Mouse (Mus musculus) embryonic facial prominence, embryonic 10.5 days (tissue): ENCODE measurements around the gene Sim1. TPM values are rescaled to one million over a fixed set of nuclear protein-coding genes. Genes with fewer than 3 reads are reported as not detected.
A peak's percentile ranks its signal among the peaks of the same experiment; 100 is the strongest.

ENCODE experiments used
- DNase-seq: peaks from one replicate; pipeline ENCODE4 v3.0.0-alpha.2; 2017; ENCODE audit warnings: low spot score
- H3K27ac ChIP-seq: fragments of 300-500 bp; sonication (generic); replicated peaks from 2 replicates; pipeline ENCODE4 v1.5.1; 2016; ENCODE audit warnings: mild to moderate bottlenecking
- H3K27me3 ChIP-seq: fragments of 300-500 bp; sonication (generic); replicated peaks from 2 replicates; pipeline ENCODE4 v1.6.1; 2016; ENCODE audit warnings: low read depth, mild to moderate bottlenecking; ENCODE audit not compliant: poor library complexity, severe bottlenecking
- H3K36me3 ChIP-seq: fragments of 300-500 bp; sonication (generic); replicated peaks from 2 replicates; pipeline ENCODE4 v1.6.1; 2016; ENCODE audit warnings: mild to moderate bottlenecking, moderate library complexity
- H3K4me1 ChIP-seq: fragments of 300-500 bp; sonication (generic); 2 replicates; pipeline ENCODE4 v1.6.1; 2016
- H3K4me3 ChIP-seq: fragments of 300-500 bp; sonication (generic); 2 replicates; pipeline ENCODE4 v1.5.1; 2016; ENCODE audit warnings: mild to moderate bottlenecking, moderate library complexity
- H3K9me3 ChIP-seq: fragments of 300-500 bp; sonication (generic); 2 replicates; pipeline ENCODE4 v1.6.1; 2016; ENCODE audit warnings: mild to moderate bottlenecking
- WGBS: fragments of 180-500 bp; shearing (Covaris S2); methylation state at CpG from one replicate; pipeline ENCODE4 v1.1.7; 2016; 5-methylcytosine and 5-hydroxymethylcytosine counted together
- polyA plus RNA-seq: library from polyadenylated mRNA; unstranded; fragments of >200 nt; fragmentation: Nextera tagmentation; extraction: Ambion mirVana; gene quantifications from 2 replicates; pipeline ENCODE4 v1.2.1, GENCODE M21; 2016

The Sim1 gene
- polyA plus RNA-seq, 1 experiment from 2014 or later, result 0.81 TPM

- peak; percentile 46 for DNase-seq
- H3K36me3 ChIP-seq, result no peaks in the 10 kb centered on the region
- no peaks in the 10 kb centered on the region for H3K9me3 ChIP-seq
- WGBS, result 4% methylated on average over 21 of the region's 21 CpGs
- no peak overlapping the region for H3K4me3 ChIP-seq
- H3K27me3 ChIP-seq, result peaks cover 100% of the 10 kb centered on the region
- peaks cover 31% of the 10 kb centered on the region for H3K4me1 ChIP-seq
- H3K27ac ChIP-seq, result no peak overlapping the region
Measured at GRCm38 (mm10) chr10:50895881-50896766, 1.6 kb downstream of the Sim1 start.

- Histone ChIP-seq H3K36me3 (no peaks in the 10 kb centered on the region), H3K4me1 (peaks cover 33% of the 10 kb centered on the region), H3K27me3 (peaks cover 100% of the 10 kb centered on the region), H3K4me3 (no peak overlapping the region), H3K9me3 (no peaks in the 10 kb centered on the region), H3K27ac (no peak overlapping the region)
- WGBS, result 4% methylated on average over 3 of the region's 3 CpGs
- DNase-seq, result no peak
Measured at GRCm38 (mm10) chr10:50896767-50897390, 2.3 kb downstream of the Sim1 start.

- no peak overlapping the region for H3K4me3 ChIP-seq
Measured at GRCm38 (mm10) chr10:50897530-50898471, 3.2 kb downstream of the Sim1 start.

GRCm38 (mm10) chr10:50898621-50899020 is 4.1 kb downstream of the Sim1 start:
- WGBS, result 11% methylated on average over 2 of the region's 2 CpGs
- DNase-seq, result no peak
- Histone ChIP-seq H3K27me3 (peaks cover 100% of the 10 kb centered on the region), H3K4me1 (peaks cover 25% of the 10 kb centered on the region), H3K36me3 (no peaks in the 10 kb centered on the region), H3K27ac (no peak overlapping the region), H3K4me3 (no peak overlapping the region), H3K9me3 (no peaks in the 10 kb centered on the region)

More at GRCm38 (mm10) chr10:50897530-50898471, 3.2 kb downstream of the Sim1 start:
- DNase-seq, result peak; percentile 47
- no peaks in the 10 kb centered on the region for H3K36me3 ChIP-seq
- no peaks in the 10 kb centered on the region for H3K9me3 ChIP-seq
- whole genome bisulfite sequencing, result 1% methylated on average over 32 of the region's 32 CpGs
- H3K4me1 ChIP-seq, result peaks cover 24% of the 10 kb centered on the region
- H3K27me3 ChIP-seq, result peaks cover 100% of the 10 kb centered on the region
- H3K27ac ChIP-seq, result no peak overlapping the region

GRCm38 (mm10) chr10:50899846-50900745 is 5.5 kb downstream of the Sim1 start:
- H3K9me3 ChIP-seq, result no peaks in the 10 kb centered on the region
- peak overlapping the region; percentile 36; the same call in 1 of the 2 replicates for H3K4me3 ChIP-seq
- H3K4me1 ChIP-seq, result peaks cover 20% of the 10 kb centered on the region; the same call in 1 of the 2 replicates
- H3K27ac ChIP-seq, result no peak overlapping the region
- H3K27me3 ChIP-seq, result peaks cover 100% of the 10 kb centered on the region
- DNase-seq, result no peak
- WGBS, result 1% methylated on average over 21 of the region's 21 CpGs
- H3K36me3 ChIP-seq, result no peaks in the 10 kb centered on the region

GRCm38 (mm10) chr10:50900746-50901600 is 6.4 kb downstream of the Sim1 start:
- peaks cover 19% of the 10 kb centered on the region; the same call in 1 of the 2 replicates for H3K4me1 ChIP-seq
- peak; percentile 64 for DNase-seq
- H3K27ac ChIP-seq, result no peak overlapping the region
- WGBS, result under 1% methylated on average over 42 of the region's 42 CpGs
- no peaks in the 10 kb centered on the region for H3K9me3 ChIP-seq
- H3K36me3 ChIP-seq, result no peaks in the 10 kb centered on the region
- H3K4me3 ChIP-seq, result peak overlapping the region; percentile 36
- peaks cover 100% of the 10 kb centered on the region for H3K27me3 ChIP-seq

GRCm38 (mm10) chr10:50901601-50902475 is 7.3 kb downstream of the Sim1 start:
- Histone ChIP-seq H3K4me1 (peaks cover 19% of the 10 kb centered on the region; the same call in 1 of the 2 replicates), H3K4me3 (no peak overlapping the region; the same call in 1 of the 2 replicates), H3K36me3 (no peaks in the 10 kb centered on the region), H3K27ac (no peak overlapping the region), H3K9me3 (no peaks in the 10 kb centered on the region), H3K27me3 (peaks cover 100% of the 10 kb centered on the region)
- WGBS, result 1% methylated on average over 19 of the region's 19 CpGs
- no peak for DNase-seq

GRCm38 (mm10) chr10:50902741-50903715 is 8.5 kb downstream of the Sim1 start:
- H3K36me3 ChIP-seq, result no peaks in the 10 kb centered on the region
- peak; percentile 70 for DNase-seq
- H3K4me3 ChIP-seq, result peak overlapping the region; percentile 28; the same call in 1 of the 2 replicates
- no peak overlapping the region for H3K27ac ChIP-seq
- H3K4me1 ChIP-seq, result peaks cover 19% of the 10 kb centered on the region; the same call in 1 of the 2 replicates
- H3K9me3 ChIP-seq, result no peaks in the 10 kb centered on the region
- WGBS, result under 1% methylated on average over 43 of the region's 43 CpGs
- H3K27me3 ChIP-seq, result peaks cover 100% of the 10 kb centered on the region
